Mouse (Mus musculus) WW6 (cell line): ENCODE data around the gene Parp9.
"Not testable (repeated sequence)": the region's sequence is repeated elsewhere in the genome, so short reads cannot be mapped to it uniquely, and the experiment has no call there.

Source experiments
- DNase-seq: peaks from one replicate; pipeline ENCODE4 v3.0.0-alpha.2; 2013; ENCODE audit warnings: low read depth, low spot score

The Parp9 gene

DNA sequence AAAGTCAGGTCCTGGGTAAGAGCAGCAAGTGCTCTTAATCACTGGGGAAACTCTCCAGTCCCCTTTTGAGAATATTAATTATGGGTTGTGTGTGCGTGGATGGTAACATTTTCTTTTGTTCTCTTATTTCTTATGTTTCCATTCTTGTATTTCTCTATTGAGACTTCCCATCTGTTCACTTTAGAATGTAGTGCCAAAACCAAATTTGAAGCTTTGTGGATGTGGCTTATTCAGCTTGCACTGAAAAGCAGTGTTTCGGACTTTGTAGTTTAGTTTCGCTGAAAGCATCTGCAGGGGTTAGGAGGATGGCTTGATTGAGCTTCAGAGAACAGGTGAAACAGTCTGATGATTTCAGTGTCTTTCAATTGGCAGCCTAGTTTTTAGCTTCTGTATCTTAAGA is 55.0 kb downstream of the Parp9 start:
- no peak for DNase-seq

DNA sequence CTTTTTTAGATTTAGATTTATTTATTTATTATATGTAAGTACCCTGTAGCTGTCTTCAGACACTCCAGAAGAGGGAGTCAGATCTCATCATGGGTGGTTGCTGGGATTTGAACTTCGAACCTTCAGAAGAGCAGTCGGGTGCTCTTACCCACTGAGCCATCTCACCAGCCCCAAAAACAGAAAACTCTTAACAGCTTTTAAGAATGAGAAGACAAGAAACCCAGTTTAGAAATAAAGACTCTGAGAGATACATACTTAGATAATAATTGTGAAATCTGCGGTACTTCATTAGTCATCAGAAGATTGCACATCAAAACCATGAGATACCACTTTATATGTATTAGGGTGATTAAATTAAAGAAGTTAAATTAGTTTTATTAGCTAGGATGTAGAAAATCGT is 60.6 kb downstream of the Parp9 start:
- DNase-seq = not testable (repeated sequence)

- DNase-seq = no peak
These were observed 70.1 kb downstream of the Parp9 start for GRCm38 (mm10) chr16:36008396-36008795.

- no peak for DNase-seq
These were observed 78.1 kb downstream of the Parp9 start for GRCm38 (mm10) chr16:36016335-36016734.
